Mouse (Mus musculus): ENCODE results near the gene Kars. TPM values are rescaled to one million over a fixed set of nuclear protein-coding genes. Genes with fewer than 3 reads are reported as not detected.

Kars gene
- polyA plus RNA-seq, 1 experiment from 2014 or later, result 194 TPM

GRCm38 (mm10) chr8:112011816-112012242 is 706 bp upstream of the Kars start:
- H3K9ac ChIP-seq (replicated peaks), result peak overlapping the region; percentile 97
- ATAC-seq (ENCODE audit: low FRiP score, low read depth), result no peak; the same call in none of the 2 replicates
- no peaks in the 10 kb centered on the region for H3K9me3 ChIP-seq
- under 1% methylated on average over 40 of the region's 40 CpGs for WGBS
- H3K27me3 ChIP-seq, result no peaks in the 10 kb centered on the region
- peak overlapping the region; percentile 80 for H3K27ac ChIP-seq (replicated peaks)
- peaks cover 21% of the 10 kb centered on the region for H3K4me1 ChIP-seq
- peak overlapping the region; percentile 95 for H3K4me2 ChIP-seq (replicated peaks)
- peak overlapping the region; percentile 93 for H3K4me3 ChIP-seq
- H3K36me3 ChIP-seq, result peaks cover 26% of the 10 kb centered on the region

- no peak overlapping the region for H3K27ac ChIP-seq (replicated peaks)
- no peaks in the 10 kb centered on the region for H3K27me3 ChIP-seq
- no peak overlapping the region for H3K9ac ChIP-seq (replicated peaks)
- H3K4me1 ChIP-seq, result peaks cover 21% of the 10 kb centered on the region
- H3K4me3 ChIP-seq, result no peak overlapping the region
- no peak for ATAC-seq (ENCODE audit: low FRiP score, low read depth)
- no peaks in the 10 kb centered on the region for H3K9me3 ChIP-seq
- H3K36me3 ChIP-seq, result peaks cover 21% of the 10 kb centered on the region
- no peak overlapping the region for H3K4me2 ChIP-seq (replicated peaks)
- 92% methylated on average over 7 of the region's 7 CpGs for WGBS
These were observed 1.6 kb downstream of the Kars start for GRCm38 (mm10) chr8:112009558-112009957.

DNA sequence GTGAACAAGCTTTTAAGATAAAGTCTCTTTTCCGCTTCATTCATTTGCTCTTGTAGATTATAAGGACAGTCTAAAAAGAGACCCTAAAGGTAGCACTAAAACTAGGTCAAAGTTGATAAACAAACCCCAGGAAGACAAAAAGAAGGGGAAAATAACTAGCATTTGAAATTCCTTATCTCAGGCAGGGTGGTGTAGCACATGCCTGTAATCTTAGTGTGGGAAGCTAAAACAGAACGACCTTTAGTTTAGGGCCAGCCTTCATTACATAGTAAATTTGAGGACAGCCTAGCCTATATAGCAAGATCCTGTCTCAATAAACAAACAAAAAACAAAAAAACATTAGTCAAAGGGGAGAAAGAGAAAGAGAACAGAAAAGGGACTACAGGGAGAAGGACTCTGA is 3.5 kb downstream of the Kars start:
- no peak overlapping the region for H3K27ac ChIP-seq (replicated peaks)
- H3K9ac ChIP-seq (replicated peaks), result no peak overlapping the region
- H3K9me3 ChIP-seq, result no peaks in the 10 kb centered on the region
- 96% methylated on average over 2 of the region's 2 CpGs for WGBS
- peaks cover 14% of the 10 kb centered on the region for H3K4me1 ChIP-seq
- peaks cover 37% of the 10 kb centered on the region for H3K36me3 ChIP-seq
- H3K27me3 ChIP-seq, result no peaks in the 10 kb centered on the region
- ATAC-seq (ENCODE audit: low FRiP score, low read depth), result no peak
- no peak overlapping the region for H3K4me2 ChIP-seq (replicated peaks)
- no peak overlapping the region for H3K4me3 ChIP-seq

DNA sequence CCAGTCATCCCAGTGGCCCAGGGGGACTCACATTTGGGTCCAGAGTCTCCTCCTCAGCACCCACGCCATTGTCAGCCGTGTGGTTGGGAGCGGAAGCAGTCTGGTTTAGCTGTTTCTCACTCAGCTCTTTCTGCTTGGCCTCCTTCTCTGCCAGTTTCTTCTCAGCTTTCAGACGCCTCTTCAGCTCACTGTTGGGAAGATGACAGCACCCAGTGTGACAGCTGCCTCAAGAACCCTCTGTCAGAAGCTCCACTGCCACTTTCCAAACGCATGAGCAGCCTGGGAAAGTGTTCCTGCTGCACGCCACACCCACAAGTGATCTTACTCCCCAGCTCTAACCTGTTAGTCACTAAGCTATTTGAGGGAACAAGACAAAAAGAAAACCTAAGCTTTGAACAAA is 5.5 kb downstream of the Kars start:
- no peaks in the 10 kb centered on the region for H3K9me3 ChIP-seq
- WGBS, result 95% methylated on average over 6 of the region's 6 CpGs
- no peak for ATAC-seq (ENCODE audit: low FRiP score, low read depth)
- H3K36me3 ChIP-seq, result peaks cover 58% of the 10 kb centered on the region
- H3K4me2 ChIP-seq (replicated peaks), result no peak overlapping the region
- no peaks in the 10 kb centered on the region for H3K27me3 ChIP-seq
- H3K27ac ChIP-seq (replicated peaks), result no peak overlapping the region
- peaks cover 6% of the 10 kb centered on the region for H3K4me1 ChIP-seq
- no peak overlapping the region for H3K9ac ChIP-seq (replicated peaks)
- H3K4me3 ChIP-seq, result no peak overlapping the region

DNA sequence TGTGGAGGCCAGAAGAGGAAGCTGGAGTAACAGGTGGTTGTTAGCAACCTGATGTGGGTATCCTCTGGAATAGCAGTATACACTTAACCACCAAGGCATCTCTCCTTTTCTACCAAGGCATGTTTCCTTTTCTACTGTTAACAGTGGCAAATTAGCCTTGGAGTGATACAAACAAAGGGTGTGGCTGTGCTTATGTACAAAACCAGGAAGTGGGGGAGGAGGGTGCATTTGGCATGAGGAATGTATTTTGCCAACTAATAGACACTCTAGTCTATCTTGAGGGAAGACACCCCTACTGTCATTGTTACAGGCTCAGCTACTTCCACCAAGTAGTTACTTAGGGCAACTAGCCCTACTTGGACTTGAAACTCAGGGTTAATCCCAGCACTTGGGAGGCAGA is 6.4 kb downstream of the Kars start:
- Histone ChIP-seq H3K4me2 (replicated peaks) (no peak overlapping the region), H3K4me3 (no peak overlapping the region), H3K9ac (replicated peaks) (no peak overlapping the region), H3K36me3 (peaks cover 66% of the 10 kb centered on the region), H3K9me3 (no peaks in the 10 kb centered on the region), H3K27ac (replicated peaks) (no peak overlapping the region), H3K27me3 (no peaks in the 10 kb centered on the region), H3K4me1 (no peaks in the 10 kb centered on the region)
- no peak for ATAC-seq (ENCODE audit: low FRiP score, low read depth)

DNA sequence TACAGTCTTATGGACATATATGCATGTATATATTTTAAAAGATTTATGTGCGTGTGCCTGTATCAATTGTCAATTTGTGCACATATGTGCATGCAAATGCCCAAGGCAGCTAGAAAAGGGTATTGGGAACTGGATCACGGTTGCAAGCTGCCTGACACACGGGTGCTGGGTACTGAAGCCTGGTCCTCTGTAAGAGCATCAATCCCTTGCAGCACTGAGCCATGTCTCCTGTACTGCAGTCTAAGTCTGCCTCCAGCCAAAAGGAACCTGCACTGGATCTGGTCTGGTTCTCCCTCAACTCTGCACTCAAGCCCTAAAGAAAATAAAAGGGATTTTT is 18.5 kb downstream of the Kars start:
- Histone ChIP-seq H3K27me3 (no peaks in the 10 kb centered on the region), H3K27ac (replicated peaks) (no peak overlapping the region), H3K9ac (replicated peaks) (no peak overlapping the region), H3K36me3 (peaks cover 47% of the 10 kb centered on the region), H3K4me2 (replicated peaks) (0 out of 2 replicates have a peak overlapping the region, but pooled peaks have one; percentile 71), H3K9me3 (no peaks in the 10 kb centered on the region), H3K4me1 (peaks cover 10% of the 10 kb centered on the region), H3K4me3 (no peak overlapping the region)
- WGBS, result 75% methylated on average over 3 of the region's 3 CpGs
- ATAC-seq (ENCODE audit: low FRiP score, low read depth), result peak; percentile 13; the same call in 1 of the 2 replicates

DNA sequence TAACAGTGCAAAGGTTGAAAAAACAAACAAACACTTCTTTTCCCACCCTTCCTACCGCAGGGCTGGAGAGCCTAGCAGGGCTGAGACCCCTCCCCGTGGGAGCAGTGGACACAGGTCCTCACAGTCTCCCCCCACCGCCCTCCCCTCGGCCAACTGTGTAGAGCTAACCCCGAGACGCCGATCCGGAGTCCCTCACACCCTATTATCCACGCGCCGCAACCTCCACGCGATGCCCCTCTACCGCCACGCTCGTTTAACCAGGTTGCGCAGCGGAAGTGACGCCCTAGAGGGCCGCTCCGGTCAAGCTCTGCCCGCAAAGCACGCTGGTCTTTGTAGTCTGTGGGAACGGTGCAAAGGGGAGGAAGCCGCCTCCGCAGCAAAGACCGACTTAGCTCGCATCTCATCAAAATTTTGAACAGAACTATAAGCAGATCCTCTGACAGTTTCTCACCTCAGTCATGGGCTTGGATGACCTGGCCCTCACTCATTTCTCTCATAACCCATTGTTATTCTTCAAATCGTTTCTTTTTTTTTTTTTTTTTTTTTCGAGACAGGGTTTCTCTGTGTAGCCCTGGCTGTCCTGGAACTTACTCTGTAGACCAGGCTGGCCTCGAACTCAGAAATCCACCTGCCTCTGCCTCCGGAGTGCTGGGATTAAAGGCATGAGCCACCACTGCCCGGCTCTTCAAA is 19.0 kb downstream of the Kars start, which contains the start of gene Adat1:
TSS of gene Adat1 (minus strand) at position 290 of the 690 bp plus-strand sequence.
- peak within 1 kb of the TSS; percentile 82 for H3K4me3 ChIP-seq
- ATAC-seq (ENCODE audit: low FRiP score, low read depth), result peak; percentile 98
- no peaks in the 10 kb centered on the region for H3K9me3 ChIP-seq
- peaks cover 47% of the 10 kb centered on the region for H3K36me3 ChIP-seq
- peak within 1 kb of the TSS; percentile 71 for H3K4me2 ChIP-seq (replicated peaks)
- H3K4me1 ChIP-seq, result peaks cover 10% of the 10 kb centered on the region
- peak within 1 kb of the TSS; percentile 75 for H3K9ac ChIP-seq (replicated peaks)
- WGBS, result 4% methylated on average over 32 of the region's 33 CpGs
- H3K27ac ChIP-seq (replicated peaks), result no peak within 1 kb of the TSS
- H3K27me3 ChIP-seq, result no peaks in the 10 kb centered on the region

- peaks cover 46% of the 10 kb centered on the region for H3K36me3 ChIP-seq
- no peak overlapping the region for H3K27ac ChIP-seq (replicated peaks)
- ATAC-seq (ENCODE audit: low FRiP score, low read depth), result no peak
- H3K9ac ChIP-seq (replicated peaks), result no peak overlapping the region
- H3K4me3 ChIP-seq, result peak overlapping the region; percentile 82
- H3K4me1 ChIP-seq, result peaks cover 10% of the 10 kb centered on the region
- H3K27me3 ChIP-seq, result no peaks in the 10 kb centered on the region
- no peaks in the 10 kb centered on the region for H3K9me3 ChIP-seq
- H3K4me2 ChIP-seq (replicated peaks), result peak overlapping the region; percentile 71
- 68% methylated on average over 8 of the region's 8 CpGs for WGBS
These were observed 19.8 kb downstream of the Kars start for GRCm38 (mm10) chr8:111991278-111991677.

DNA sequence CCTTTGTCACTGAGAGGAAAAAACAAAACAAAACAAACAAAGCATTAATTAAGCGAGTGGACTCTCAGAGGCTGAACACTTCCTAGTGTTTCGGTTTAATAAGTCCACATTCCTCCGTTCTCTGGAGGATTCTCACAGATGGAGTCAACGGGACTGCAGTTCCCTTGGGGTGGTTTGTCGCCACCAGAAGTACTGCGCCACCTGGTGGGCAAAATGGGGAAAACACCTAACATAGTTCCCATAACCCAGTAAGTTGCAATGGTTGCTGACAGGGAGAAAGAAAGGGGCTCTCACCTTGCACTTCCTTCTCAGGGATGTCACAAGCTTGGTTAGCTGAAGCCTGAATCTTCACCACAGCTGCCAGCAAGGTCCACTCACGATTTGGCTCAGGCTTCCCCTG is 21.2 kb downstream of the Kars start:
- H3K27ac ChIP-seq (replicated peaks), result no peak overlapping the region
- H3K36me3 ChIP-seq, result peaks cover 44% of the 10 kb centered on the region
- no peak overlapping the region for H3K4me3 ChIP-seq
- ATAC-seq (ENCODE audit: low FRiP score, low read depth), result no peak
- 22% methylated on average over 7 of the region's 7 CpGs for WGBS
- no peaks in the 10 kb centered on the region for H3K27me3 ChIP-seq
- H3K4me2 ChIP-seq (replicated peaks), result no peak overlapping the region
- no peaks in the 10 kb centered on the region for H3K9me3 ChIP-seq
- peaks cover 10% of the 10 kb centered on the region for H3K4me1 ChIP-seq
- no peak overlapping the region for H3K9ac ChIP-seq (replicated peaks)

DNA sequence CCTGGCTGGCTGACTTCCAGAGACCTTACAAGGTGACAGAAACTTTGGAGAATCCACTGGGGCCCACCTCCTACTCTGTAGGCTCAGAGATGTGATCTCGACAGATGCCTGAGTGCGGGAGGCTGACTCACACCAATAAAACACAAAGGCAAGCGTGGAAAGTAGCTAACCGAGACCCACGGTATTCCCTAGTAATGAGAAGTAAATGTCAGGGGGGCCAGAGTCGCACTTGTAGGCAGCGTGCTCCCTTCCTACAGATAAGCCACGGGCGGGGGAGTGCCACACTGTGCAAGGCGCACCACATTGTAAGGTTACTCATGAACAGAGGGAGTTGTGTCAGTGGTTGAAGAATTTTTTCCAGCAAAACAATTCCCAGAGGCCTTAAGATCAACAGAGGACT is 26.6 kb downstream of the Kars start:
- H3K27ac ChIP-seq (replicated peaks), result no peak overlapping the region
- no peak overlapping the region for H3K9ac ChIP-seq (replicated peaks)
- H3K36me3 ChIP-seq, result peaks cover 52% of the 10 kb centered on the region
- 90% methylated on average over 10 of the region's 10 CpGs for WGBS
- no peaks in the 10 kb centered on the region for H3K4me1 ChIP-seq
- no peaks in the 10 kb centered on the region for H3K27me3 ChIP-seq
- H3K4me3 ChIP-seq, result no peak overlapping the region
- H3K9me3 ChIP-seq, result no peaks in the 10 kb centered on the region
- no peak overlapping the region for H3K4me2 ChIP-seq (replicated peaks)
- no peak for ATAC-seq (ENCODE audit: low FRiP score, low read depth)

- Histone ChIP-seq H3K27ac (replicated peaks) (no peak overlapping the region), H3K27me3 (no peaks in the 10 kb centered on the region), H3K4me3 (no peak overlapping the region), H3K4me2 (replicated peaks) (no peak overlapping the region), H3K9ac (replicated peaks) (no peak overlapping the region), H3K9me3 (no peaks in the 10 kb centered on the region), H3K4me1 (no peaks in the 10 kb centered on the region), H3K36me3 (peaks cover 58% of the 10 kb centered on the region)
- ATAC-seq (ENCODE audit: low FRiP score, low read depth), result no peak
- 85% methylated on average over 7 of the region's 7 CpGs for WGBS
These were observed 29.0 kb downstream of the Kars start for GRCm38 (mm10) chr8:111982116-111982515.

DNA sequence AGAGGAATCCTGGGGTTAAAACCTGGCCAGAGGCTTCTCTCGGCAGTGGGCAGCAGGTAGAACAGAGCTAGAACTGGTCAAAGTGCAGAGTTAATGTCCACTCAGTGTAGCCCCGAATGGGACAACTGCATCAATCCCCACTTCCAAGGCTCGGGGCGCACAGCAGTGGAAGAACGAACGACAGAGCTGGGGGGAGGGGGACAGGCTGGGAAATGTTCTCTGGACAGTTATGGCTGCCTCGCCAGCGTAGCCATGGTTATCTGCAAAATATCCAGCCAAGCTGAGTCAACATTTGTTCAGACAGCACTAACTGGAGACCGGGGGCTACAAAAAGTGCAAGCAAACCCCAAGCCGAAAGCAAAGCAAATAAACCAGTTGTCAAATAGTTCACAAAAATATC is 33.0 kb downstream of the Kars start:
- no peak overlapping the region for H3K27ac ChIP-seq (replicated peaks)
- H3K36me3 ChIP-seq, result peaks cover 59% of the 10 kb centered on the region
- no peak for ATAC-seq (ENCODE audit: low FRiP score, low read depth)

DNA sequence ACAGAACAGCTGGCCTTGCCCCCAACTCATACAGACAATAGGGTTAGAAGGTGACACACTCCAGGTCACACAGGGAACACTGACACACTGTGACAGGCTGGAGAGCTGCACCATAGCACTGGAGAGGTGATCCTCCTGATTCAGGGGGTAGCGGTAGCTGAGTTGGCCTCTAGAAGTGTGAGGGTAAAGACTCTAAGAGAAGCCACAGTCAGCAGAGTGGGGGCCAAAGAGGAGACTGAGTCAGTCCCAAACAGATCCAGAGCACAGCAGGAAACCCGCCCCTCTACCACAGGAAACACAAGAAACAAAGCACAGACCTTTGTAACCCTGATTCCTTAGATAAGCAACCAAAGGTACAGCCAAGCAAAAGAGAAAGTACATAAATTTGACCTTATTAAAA is 34.8 kb downstream of the Kars start:
- H3K27me3 ChIP-seq, result no peaks in the 10 kb centered on the region
- H3K4me3 ChIP-seq, result no peak overlapping the region
- no peak overlapping the region for H3K4me2 ChIP-seq (replicated peaks)
- no peak overlapping the region for H3K9ac ChIP-seq (replicated peaks)
- H3K9me3 ChIP-seq, result no peaks in the 10 kb centered on the region
- no peaks in the 10 kb centered on the region for H3K4me1 ChIP-seq
- WGBS, result 80% methylated on average over 2 of the region's 2 CpGs
- H3K36me3 ChIP-seq, result peaks cover 54% of the 10 kb centered on the region
- H3K27ac ChIP-seq (replicated peaks), result no peak overlapping the region
- no peak for ATAC-seq (ENCODE audit: low FRiP score, low read depth)

More for the DNA sequence above, 33.0 kb downstream of the Kars start:
- no peaks in the 10 kb centered on the region for H3K9me3 ChIP-seq
- H3K4me3 ChIP-seq, result no peak overlapping the region
- WGBS, result 80% methylated on average over 10 of the region's 10 CpGs
- no peaks in the 10 kb centered on the region for H3K4me1 ChIP-seq
- H3K27me3 ChIP-seq, result no peaks in the 10 kb centered on the region
- no peak overlapping the region for H3K4me2 ChIP-seq (replicated peaks)
- H3K9ac ChIP-seq (replicated peaks), result no peak overlapping the region
